Mouse (Mus musculus) liver, adult 2 months (tissue): ENCODE results near the gene Zfp777.

Experiments used
- CTCF ChIP-seq: fragments of 200-500 bp; IDR thresholded peaks from 2 replicates; pipeline ENCODE4 v1.5.1; 2011; ENCODE audit warnings: low read depth, low read length, control low read depth
- POLR2A ChIP-seq: fragments of 200-500 bp; IDR thresholded peaks from 2 replicates; pipeline ENCODE4 v1.6.1; 2011; ENCODE audit warnings: low read length, control low read depth; ENCODE audit not compliant: insufficient read depth; ENCODE audit errors: extremely low read depth

DNA sequence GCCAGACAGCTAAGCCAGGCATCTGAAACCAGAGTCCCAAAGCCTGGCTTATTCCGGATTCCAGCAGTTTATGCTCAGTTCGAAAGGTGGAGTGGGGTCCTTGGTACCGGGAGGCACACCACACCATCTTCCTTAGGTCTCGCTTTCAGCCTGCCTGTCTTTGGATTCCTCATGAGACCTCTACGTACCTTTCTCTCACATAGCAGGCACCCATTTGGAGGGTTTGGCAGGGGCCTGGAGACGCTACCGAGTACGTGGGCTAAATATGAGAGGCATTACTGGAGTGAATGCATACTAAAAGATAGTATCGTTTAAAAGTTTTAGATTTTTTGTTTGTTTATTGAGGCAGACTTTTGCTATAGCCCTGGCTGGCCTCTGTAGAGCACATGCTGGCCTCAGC is 31.9 kb downstream of the Zfp777 start:
- TF ChIP-seq CTCF (no peak), POLR2A (no peak)
